Mouse (Mus musculus): ENCODE measurements around the gene Arhgap32.
A peak's percentile ranks its signal among the peaks of the same experiment; 100 is the strongest.
"Not testable (repeated sequence)": the region's sequence is repeated elsewhere in the genome, so short reads cannot be mapped to it uniquely, and the experiment has no call there.

Gene Arhgap32

GRCm38 (mm10) chr9:32137697-32138426, 21.9 kb downstream of the Arhgap32 start:
- no peak for DNase-seq

GRCm38 (mm10) chr9:32138616-32139015, 22.7 kb downstream of the Arhgap32 start:
- no peak for DNase-seq

- no peak for DNase-seq
These were observed 23.7 kb downstream of the Arhgap32 start for GRCm38 (mm10) chr9:32139641-32140040.

DNA sequence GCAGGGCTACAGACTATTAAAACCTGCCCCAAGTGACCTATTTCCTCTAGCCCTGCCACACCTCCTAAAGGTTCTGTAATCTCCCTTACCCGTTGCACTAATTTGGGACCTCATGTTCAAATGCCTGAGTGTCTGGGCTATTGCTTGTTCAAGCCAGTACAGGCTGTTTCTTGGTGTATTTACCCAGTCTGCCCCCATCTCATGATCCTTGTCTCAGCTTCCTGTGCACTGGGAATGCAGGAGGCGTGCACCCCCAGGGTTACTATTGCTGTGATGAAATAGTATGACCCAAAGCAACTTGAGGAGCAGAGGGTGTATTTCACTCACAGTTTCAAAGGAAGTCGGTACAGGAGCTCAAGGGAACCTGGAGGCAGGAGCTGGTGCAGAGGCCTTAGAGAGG, 26.9 kb downstream of the Arhgap32 start:
- DNase-seq = no peak

DNA sequence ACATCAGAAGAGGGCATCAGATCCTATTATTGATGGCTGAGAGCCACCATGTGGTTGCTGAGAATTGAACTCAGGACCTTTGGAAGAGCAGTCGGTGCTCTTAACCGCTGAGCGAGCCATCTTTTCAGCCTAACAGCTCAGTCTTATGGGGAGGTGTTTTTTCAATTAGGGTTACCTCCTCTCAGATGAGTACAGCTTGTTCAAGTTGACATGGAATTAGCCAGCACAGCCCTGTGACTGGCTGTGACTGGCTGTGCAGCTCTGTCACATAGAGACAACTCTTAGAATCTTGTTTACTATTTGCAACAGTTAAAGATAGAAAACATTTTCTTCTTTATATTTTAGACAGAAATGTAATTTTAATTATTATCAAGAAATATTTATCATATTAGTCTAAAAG, 27.5 kb downstream of the Arhgap32 start:
- DNase-seq = no peak

GRCm38 (mm10) chr9:32146257-32146996, 30.5 kb downstream of the Arhgap32 start:
- no peak for DNase-seq

DNA sequence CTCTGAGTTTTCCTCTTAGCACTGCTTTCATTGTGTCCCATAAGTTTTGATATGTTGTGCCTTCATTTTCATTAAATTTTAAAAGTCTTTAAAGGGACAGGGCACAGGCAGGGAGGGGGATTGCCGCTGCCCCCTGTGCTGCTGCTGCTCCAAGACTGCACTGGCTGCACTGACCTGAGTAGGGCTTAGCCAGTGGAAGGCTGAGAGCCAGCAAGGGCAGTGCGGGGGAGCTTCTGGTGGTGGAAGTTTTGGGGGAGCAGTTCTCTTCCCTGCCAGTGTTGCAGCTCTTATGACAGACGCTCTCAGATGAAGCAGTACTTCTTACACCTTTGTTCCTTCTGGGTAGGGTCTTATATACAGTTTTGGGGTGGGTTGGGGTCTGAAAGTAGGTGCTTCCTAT, 33.3 kb downstream of the Arhgap32 start:
- no peak for DNase-seq

DNA sequence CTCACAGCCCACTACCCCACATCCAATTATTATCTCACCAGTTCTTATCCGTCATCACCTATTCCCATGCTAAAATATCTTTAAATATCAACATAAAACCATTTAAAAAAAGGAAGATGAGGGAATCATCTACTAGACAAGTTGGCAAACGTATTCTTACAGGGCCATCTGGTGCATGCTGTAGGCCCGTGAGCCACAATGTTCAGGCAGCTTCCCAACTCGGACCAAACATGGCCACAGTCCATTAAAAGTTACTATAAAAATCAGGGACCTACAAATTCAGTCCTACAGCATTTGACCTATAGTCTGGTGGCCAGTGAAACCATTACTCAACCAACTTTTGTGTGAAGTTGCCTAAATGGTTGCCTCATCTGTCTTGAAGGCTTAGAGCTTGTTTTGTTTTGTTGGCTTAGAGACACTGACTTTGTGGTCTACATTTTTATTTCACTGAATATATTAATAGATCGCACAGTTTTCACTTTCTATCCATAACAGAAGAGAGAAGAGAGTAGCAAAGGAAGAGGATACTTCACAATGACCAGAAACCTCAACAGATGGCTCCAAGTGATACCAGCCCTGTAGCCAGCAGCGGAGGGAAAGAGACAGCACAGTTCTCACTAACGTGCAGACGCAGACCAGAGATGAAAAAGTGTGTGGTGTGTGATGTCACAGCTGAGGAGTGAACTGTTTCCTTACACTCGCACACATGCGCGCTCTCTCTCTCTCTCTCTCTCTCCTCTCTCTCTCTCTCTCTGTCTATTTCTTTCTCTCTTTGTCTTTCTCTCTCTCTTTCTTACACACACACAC, 34.1 kb downstream of the Arhgap32 start:
- no peak for DNase-seq

GRCm38 (mm10) chr9:32154727-32155371, 38.9 kb downstream of the Arhgap32 start:
- no peak for DNase-seq

- no peak for DNase-seq
These were observed 40.8 kb downstream of the Arhgap32 start for GRCm38 (mm10) chr9:32156706-32157105.

GRCm38 (mm10) chr9:32157201-32157600, 41.3 kb downstream of the Arhgap32 start:
- DNase-seq = no peak

DNA sequence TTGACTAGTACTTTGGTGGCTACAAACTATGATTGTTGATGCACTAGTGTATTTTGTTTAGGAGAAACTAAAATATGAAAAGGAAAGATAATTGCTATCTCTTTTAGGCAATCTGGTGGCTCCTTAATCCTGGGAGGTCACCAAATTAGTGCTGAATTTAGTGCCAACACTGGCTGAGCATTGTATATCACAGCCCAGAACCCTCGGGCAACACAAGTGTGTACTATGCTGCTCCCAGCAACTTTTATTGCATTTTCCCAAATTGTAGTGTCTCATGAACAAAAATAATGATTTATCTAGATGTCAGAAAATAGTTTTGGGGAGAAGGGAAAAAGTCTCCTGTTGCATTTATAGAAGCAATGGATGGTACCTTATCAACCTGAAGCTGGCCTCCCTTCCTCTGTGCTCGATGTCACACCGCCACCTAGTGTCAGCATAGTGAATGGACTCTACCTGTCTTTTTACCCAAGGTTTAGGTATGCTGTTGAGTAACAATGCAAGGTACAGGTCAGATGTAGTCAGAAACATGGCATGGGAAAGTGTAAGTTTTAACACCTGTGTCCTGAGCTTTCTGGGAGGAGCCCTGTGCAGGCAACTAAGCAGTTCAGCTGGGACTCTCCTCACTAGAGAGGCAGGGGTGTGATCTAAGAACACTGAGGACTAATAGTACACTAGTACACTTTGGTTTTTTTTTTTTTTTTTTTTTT, 43.1 kb downstream of the Arhgap32 start:
- DNase-seq = peak; percentile 59

DNA sequence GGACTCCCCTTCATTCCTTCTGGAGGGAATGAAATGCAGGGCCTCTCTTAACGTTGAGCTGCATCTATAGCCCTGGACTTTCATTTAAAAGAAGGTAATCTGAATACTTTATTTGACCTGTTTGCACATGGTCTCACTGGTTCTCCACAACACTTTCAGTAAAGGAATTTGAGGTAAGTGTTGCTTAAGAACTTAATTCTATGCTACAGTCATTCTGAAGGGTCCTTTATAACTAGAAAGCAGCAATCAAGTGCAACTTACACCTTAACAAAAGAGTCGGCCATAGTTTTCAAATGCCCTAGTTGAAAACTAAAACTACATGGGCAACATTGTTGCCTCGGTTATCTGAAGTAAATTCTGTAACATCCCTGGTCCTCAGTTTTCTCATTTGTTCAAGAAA, 43.8 kb downstream of the Arhgap32 start:
- DNase-seq = no peak

GRCm38 (mm10) chr9:32162792-32163191, 46.9 kb downstream of the Arhgap32 start:
- no peak for DNase-seq

GRCm38 (mm10) chr9:32163820-32164219, 47.9 kb downstream of the Arhgap32 start:
- DNase-seq = not testable (repeated sequence)

DNA sequence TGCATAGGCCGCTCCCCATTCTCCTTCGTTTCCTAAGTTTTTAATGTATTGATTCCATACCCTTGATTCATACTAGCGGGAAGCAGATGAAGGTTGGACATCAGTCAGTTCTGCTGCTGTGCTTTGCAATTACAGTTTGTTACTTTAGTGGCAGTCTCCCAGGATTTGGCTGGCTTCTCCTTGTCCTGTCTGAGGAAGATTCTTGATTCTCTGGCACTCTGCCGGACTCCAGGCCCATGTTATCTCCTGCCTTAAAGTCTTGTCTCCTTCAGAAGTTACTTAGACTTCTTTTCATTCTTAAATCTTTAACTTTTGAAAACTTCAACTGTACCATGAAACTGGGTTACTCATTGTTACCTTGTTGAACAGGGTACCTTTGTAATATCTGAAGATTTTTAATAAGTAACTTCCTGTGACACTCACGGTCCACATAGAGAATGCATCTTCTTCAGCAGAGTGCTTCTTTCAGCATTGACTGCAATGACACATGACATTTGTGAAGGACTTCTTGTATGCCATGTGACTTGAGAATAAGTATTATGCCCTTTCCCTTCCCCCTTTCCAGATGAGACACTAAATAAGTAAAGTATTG, 52.7 kb downstream of the Arhgap32 start:
- DNase-seq = no peak

DNA sequence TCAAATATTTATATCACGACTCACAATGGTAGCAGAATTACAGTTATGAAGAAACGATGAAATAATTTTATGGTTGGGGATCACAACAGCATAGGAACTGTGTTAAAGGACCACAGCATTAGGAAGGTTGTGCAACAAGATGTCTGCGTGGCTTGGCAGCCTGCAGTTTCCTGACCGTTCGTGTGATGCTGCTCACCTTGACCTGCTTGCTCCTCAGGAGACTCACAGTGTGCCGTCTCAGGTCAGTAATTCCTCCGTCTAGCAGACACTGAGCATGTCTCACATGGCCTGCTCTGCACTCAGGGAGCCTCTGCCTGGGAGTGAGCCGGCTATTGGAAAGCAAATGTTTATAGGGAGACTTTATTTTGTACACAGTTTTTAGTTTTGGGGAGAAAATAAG, 54.8 kb downstream of the Arhgap32 start:
- DNase-seq = no peak

DNA sequence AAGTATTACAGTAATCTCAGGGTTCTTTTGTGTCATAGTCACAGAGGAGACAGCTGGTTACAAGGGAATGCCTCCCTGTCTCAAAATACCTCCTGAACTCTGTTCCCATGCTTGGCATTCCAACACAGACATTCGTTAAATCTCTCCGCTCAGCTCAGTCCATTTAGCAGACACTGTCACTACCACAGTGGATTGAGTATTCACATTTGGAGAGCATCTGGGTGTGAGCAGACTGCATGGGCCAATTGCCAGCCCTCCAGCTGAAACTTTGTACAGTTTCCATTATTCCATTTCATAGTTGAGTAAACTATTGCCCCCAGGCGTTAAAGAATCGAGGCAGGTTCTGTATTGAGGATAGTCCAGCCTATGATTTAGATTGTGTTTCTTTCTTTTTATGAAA, 60.7 kb downstream of the Arhgap32 start:
- DNase-seq = no peak

DNA sequence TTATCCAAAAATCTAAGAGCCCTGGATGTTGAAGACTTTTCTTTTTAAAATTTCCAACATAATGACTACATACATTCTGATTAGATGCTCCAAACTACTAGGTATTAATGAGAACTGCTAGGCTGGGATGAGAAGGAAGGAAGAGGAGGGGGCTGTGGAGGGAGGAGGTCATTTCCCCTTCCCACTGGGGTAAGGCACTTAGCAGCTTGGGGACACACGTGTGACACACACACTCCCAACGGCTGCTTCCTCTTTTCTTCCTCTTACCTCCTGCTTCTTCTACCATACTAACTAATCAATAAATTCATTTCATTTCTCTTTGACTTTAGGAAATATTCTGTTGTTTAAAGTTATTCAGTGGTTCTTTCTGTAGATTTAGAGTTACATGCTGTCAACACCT, 65.2 kb downstream of the Arhgap32 start:
- no peak for DNase-seq

DNA sequence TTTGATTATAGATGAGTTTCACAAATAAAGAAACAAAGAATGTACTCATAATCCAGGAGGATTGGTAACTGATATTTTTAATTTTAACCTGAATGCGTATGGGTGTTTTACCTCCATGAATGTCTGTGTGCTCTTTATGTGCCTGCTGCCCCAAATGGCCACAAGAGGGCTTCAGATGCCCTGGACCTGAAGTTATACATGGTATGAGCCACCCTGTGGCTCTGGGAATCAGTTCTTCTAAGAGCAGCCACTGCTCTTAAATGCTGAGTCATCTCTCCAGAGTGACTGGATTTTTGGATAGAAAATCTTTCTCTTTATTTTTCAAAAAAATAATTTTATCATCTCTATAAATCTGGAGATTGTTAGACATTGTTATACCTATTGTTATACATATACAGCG, 70.6 kb downstream of the Arhgap32 start:
- no peak for DNase-seq

- DNase-seq = no peak
These were observed 76.5 kb downstream of the Arhgap32 start for GRCm38 (mm10) chr9:32192295-32193073.

Measured in right cerebral cortex, postnatal 14 days (tissue).